Mouse (Mus musculus): ENCODE measurements at regions not wholly inside any gene's neighbourhood (a gene's known extent, or its start where the extent isn't known, plus 50 kb on each side); places are given as distances from the start of the nearest gene placed in this dataset.

- no peak overlapping the region for H3K4me2 ChIP-seq (ENCODE audit: low read depth, low read length)
- DNase-seq (ENCODE audit: low spot score) = no peak
- H3K9me3 ChIP-seq (ENCODE audit: low read length) = no peaks in the 10 kb centered on the region
- no peak overlapping the region for H3K27ac ChIP-seq
- WGBS = 79% methylated on average over 3 of the region's 3 CpGs
- no peak overlapping the region for H3K9ac ChIP-seq (replicated peaks; ENCODE audit: low read length)
- H3K4me3 ChIP-seq (ENCODE audit: low read length) = no peak overlapping the region
- no peak for ATAC-seq
- no peak for TF ChIP-seq CTCF (IDR thresholded peaks at IDR 0.05; ENCODE audit: low read depth)
- H3K27me3 ChIP-seq (ENCODE audit: insufficient read depth, low read length) = no peaks in the 10 kb centered on the region
- H3K36me3 ChIP-seq (ENCODE audit: insufficient read depth, low read length) = no peaks in the 10 kb centered on the region
- no peaks in the 10 kb centered on the region for H3K4me1 ChIP-seq (ENCODE audit: insufficient read depth, low read length)
Measured at GRCm38 (mm10) chr4:40345847-40346246, 66.6 kb upstream of the Ndufb6 start.

GRCm38 (mm10) chr4:40342181-40342580 lies 63.0 kb upstream of the Ndufb6 start:
- WGBS = 90% methylated on average over 3 of the region's 3 CpGs
- no peak for ATAC-seq

GRCm38 (mm10) chr4:40334841-40335240 lies 55.6 kb upstream of the Ndufb6 start:
- Histone ChIP-seq H3K9me3 (ENCODE audit: low read length) (no peaks in the 10 kb centered on the region), H3K4me1 (ENCODE audit: insufficient read depth, low read length) (no peaks in the 10 kb centered on the region), H3K4me2 (ENCODE audit: low read depth, low read length) (no peak overlapping the region), H3K27me3 (ENCODE audit: insufficient read depth, low read length) (no peaks in the 10 kb centered on the region), H3K27ac (no peak overlapping the region), H3K4me3 (ENCODE audit: low read length) (no peak overlapping the region), H3K36me3 (ENCODE audit: insufficient read depth, low read length) (no peaks in the 10 kb centered on the region), H3K9ac (replicated peaks; ENCODE audit: low read length) (no peak overlapping the region)
- no peak for ATAC-seq
- TF ChIP-seq CTCF (IDR thresholded peaks at IDR 0.05; ENCODE audit: low read depth) = no peak
- DNase-seq (ENCODE audit: low spot score) = no peak
- whole genome bisulfite sequencing = 60% methylated on average over 1 of the region's 1 CpGs

More at GRCm38 (mm10) chr4:40342181-40342580, 63.0 kb upstream of the Ndufb6 start:
- H3K9me3 ChIP-seq (ENCODE audit: low read length) = no peaks in the 10 kb centered on the region
- H3K4me1 ChIP-seq (ENCODE audit: insufficient read depth, low read length) = no peaks in the 10 kb centered on the region
- no peak overlapping the region for H3K27ac ChIP-seq
- no peak overlapping the region for H3K9ac ChIP-seq (replicated peaks; ENCODE audit: low read length)
- no peak overlapping the region for H3K4me2 ChIP-seq (ENCODE audit: low read depth, low read length)
- H3K36me3 ChIP-seq (ENCODE audit: insufficient read depth, low read length) = no peaks in the 10 kb centered on the region
- no peak for TF ChIP-seq CTCF (IDR thresholded peaks at IDR 0.05; ENCODE audit: low read depth)
- no peaks in the 10 kb centered on the region for H3K27me3 ChIP-seq (ENCODE audit: insufficient read depth, low read length)
- DNase-seq (ENCODE audit: low spot score) = no peak
- H3K4me3 ChIP-seq (ENCODE audit: low read length) = no peak overlapping the region

- no peaks in the 10 kb centered on the region for H3K36me3 ChIP-seq (ENCODE audit: insufficient read depth, low read length)
- ATAC-seq = no peak
Measured at GRCm38 (mm10) chr4:40329737-40330136, 50.5 kb upstream of the Ndufb6 start.

More at GRCm38 (mm10) chr4:40329737-40330136, 50.5 kb upstream of the Ndufb6 start:
- no peak for TF ChIP-seq CTCF (IDR thresholded peaks at IDR 0.05; ENCODE audit: low read depth)
- Histone ChIP-seq H3K27me3 (ENCODE audit: insufficient read depth, low read length) (no peaks in the 10 kb centered on the region), H3K4me2 (ENCODE audit: low read depth, low read length) (no peak overlapping the region), H3K4me1 (ENCODE audit: insufficient read depth, low read length) (no peaks in the 10 kb centered on the region), H3K9me3 (ENCODE audit: low read length) (no peaks in the 10 kb centered on the region), H3K9ac (replicated peaks; ENCODE audit: low read length) (no peak overlapping the region), H3K27ac (no peak overlapping the region), H3K4me3 (ENCODE audit: low read length) (no peak overlapping the region)
- 58% methylated on average over 5 of the region's 5 CpGs for WGBS
- DNase-seq (ENCODE audit: low spot score) = no peak

Data from hindbrain, postnatal 0 days (tissue).